Mouse (Mus musculus) NIH3T3 (cell line): Measurements from ENCODE around the gene Crnkl1.

Experiments
- DNase-seq: peaks from one replicate; pipeline ENCODE4 v3.0.0-alpha.2; 2012; ENCODE audit warnings: low read depth

The Crnkl1 gene

DNA sequence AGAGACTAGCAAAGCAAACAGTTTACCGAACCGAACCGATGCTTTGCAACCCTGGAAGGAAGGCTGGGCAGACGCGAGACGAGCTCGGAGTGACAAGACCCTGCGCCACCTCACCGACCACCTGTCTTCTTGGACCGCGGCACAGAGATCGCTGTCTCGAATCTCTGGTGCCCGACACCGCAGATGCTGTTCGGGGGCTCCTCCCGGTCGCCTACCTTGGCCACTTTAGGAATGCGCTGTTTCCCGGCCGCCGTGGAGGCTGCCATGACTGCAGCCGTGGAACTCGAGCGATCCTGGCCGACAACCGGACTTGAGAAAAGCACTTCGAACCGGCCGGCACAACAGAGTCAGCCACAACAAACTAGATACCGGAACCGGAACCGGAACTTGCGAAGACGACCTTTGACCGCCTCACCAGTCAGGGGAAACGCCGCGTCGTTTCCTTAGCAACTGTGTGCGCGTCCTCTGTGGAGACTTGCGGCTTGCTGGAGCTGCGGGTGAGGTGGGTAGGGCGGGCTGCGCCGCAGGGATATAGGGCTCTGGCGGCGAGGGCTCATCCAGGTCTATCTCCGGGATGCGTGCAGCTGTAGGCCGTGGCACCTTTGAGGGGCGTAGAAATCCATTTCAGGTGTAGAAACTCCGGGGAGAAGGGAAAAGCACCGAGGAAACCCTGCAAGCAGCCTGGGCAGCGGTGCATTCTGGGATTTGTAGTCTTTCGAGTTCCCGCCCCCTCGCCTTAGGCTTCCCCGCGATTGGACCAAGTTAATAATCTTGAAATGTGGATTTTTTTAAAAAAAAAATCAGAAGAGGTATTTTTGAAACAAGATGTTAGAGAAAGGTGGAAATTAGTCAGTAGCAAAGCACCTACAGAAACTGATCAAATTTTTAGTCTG is at the start of gene Crnkl1, which contains the start of gene Cfap61:
Gene Crnkl1, minus strand, starts transcription at position 676 of the 893 bp plus-strand sequence.
Gene Cfap61, plus strand, starts transcription at position 446 of the 893 bp plus-strand sequence.
- peak; percentile 97 for DNase-seq

GRCm38 (mm10) chr2:145982317-145983045 is 47.7 kb upstream of the Crnkl1 start:
- DNase-seq, result no peak

- no peak for DNase-seq
These were observed 46.9 kb upstream of the Crnkl1 start for GRCm38 (mm10) chr2:145981699-145982112.

DNA sequence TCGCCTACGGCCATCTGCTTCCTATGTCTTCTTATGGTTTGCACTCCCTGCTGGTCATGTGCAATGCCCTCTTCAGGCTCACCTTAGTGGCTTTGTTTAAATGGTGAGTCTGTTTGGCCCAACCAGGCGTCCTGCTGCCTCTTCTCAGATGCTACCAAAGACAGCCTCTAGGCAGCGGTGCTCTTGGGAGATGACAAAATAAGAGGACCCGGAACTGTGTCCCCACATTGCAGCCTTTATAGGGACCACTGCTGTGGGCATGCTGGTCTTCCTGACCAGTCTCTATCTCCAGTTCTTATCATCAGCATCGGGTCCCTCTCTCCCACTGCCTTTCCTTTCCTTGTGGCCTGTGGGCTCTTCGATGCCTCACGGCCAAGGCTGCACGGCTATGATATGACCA is 46.1 kb upstream of the Crnkl1 start:
- no peak for DNase-seq

- no peak for DNase-seq
These were observed 44.8 kb upstream of the Crnkl1 start for GRCm38 (mm10) chr2:145979616-145980015.

DNA sequence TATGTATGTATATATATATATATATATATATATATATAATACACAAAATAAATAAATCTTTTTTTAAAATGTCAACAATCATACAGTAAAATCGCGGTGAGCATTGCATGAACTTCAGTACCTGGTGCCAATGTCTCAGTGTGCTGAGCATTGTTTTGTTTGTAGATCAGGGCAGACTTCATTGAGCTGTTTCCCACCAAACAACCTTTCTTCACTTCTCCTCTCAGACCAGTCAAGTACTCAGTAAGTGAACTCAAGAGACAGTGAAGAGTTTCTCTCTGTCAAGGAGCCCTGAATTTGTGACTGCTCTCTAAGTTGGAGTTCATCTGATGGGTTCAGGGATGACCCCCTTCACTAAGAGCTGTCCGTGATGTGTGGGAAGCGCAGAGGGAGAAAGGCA is 37.8 kb upstream of the Crnkl1 start:
- no peak for DNase-seq

GRCm38 (mm10) chr2:145971237-145972010 is 36.6 kb upstream of the Crnkl1 start:
- no peak for DNase-seq

GRCm38 (mm10) chr2:145970751-145971150 is 35.9 kb upstream of the Crnkl1 start:
- DNase-seq, result no peak

DNA sequence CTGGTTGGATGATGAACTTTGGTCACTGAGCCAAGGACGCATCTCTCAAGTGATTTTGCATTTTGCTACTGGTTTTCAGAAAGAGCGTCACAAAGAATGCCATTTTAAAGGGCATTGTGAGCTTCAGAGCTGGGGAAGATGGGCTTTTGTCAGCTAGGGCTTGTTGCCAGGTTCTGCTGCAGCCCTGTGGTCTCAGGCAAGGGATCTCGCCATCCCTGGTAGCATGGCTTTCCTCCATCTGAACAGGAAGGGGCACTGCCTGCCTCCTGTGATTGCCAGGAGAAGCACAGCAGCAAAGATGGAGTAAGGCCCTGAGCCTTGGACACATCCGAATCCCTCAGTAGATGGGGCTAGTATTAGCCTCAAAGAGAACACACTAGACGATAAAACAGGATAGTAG is 27.0 kb upstream of the Crnkl1 start:
- no peak for DNase-seq

DNA sequence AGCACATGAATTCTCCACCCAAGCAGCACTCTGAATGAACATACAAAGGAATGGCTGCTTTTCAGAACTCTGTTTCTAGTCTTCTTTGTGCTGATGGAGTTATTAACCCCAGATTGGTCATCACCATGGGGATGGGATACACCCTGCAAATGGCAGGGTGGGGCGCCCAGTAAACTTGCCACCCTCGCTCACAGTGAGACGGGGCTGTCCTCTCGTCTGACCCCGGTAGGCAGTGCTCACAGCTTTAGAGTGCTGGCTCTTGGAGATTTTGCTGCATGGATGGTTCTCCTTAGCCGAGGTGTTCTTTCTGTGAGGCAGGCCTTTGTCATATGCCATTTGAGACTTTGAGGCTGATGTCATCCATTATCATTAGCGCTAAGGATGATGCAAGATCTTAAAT is 23.7 kb upstream of the Crnkl1 start:
- DNase-seq, result no peak

GRCm38 (mm10) chr2:145958097-145958496 is 23.3 kb upstream of the Crnkl1 start:
- no peak for DNase-seq

GRCm38 (mm10) chr2:145957450-145957849 is 22.6 kb upstream of the Crnkl1 start:
- peak; percentile 64 for DNase-seq

- no peak for DNase-seq
These were observed 21.5 kb upstream of the Crnkl1 start for GRCm38 (mm10) chr2:145956318-145956717.

DNA sequence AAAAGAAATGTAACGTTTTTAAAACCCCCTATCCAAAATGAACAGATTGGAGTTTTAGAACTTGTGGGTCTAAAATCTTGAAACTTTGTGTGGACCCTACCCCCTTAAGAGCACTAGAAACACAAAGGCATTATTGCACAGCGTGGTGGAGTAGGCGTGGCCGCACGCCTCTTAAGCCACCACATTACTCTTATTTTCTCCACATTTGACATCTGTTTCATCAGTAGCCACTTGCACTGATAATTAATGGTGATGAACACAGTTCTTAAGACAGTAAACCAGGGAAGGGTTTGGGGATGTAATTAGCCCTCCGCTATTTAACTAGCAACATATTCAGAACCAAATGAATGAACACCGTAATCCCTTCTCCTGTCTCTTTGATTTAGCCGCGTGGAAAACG is 21.0 kb upstream of the Crnkl1 start:
- no peak for DNase-seq

DNA sequence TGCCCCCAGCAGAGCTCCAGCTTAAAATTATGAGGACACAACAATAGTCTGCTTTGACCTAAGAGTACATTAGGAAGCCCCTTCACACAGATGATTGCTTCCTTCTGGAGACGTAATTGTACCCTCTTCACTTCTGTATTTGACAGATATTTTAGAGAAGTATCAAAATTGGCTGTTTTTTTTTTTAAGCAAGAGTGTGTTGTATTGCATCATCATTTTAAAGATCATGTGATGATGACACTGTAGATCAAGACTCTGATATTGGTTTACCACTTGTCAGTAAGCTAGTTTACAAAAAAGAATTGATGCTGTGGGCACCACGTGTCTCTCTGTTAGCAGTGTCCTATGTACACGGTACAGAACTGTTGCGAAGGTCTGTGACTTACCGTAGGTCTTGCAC is 17.9 kb upstream of the Crnkl1 start:
- no peak for DNase-seq

DNA sequence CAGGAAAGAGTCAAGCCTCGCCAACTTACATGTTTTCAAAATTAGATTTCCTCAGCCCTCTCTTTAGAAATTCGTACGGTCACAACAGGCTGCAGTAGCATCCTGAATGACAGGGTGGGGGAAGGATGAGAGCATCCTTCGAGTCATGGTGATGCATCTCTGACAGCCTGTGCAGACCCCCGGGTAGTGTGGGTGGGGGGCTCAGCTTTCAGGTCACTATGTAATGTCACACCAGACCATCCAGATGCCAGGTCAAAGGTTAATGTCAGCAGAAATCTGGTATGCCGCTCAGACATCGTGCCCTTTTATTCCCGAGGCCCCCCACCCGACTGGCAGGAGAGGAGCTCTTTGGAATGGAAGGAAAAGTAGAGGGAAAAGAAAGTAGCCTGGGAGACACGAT is 15.4 kb upstream of the Crnkl1 start:
- no peak for DNase-seq

DNA sequence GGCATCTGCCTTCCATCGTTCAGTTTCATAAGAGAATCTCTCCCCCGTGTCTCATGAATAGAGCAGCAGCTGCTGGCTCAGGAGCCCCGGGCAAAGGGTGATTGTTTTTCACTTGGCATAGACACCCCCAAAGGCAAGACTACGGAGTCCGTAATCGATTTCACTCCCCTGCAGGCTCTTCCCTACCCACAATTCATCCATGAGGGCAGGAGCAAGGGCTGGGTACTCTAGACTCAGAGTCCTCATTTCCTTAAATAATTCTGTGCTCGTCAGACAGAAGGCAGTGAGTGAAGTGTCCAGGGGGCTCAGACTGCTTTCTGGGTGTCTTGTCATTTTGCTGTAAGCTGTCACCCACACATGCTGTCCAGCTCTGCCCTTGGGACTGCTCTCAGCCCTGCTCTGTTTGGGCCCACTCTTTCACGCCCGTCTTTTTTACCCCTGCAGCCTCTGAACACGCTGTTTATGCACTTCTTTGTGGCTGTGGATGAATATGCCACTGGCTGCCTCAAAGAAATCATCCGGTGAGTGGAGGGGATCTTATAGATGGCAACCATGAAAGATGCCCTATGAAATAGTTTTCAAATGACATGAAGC is 14.8 kb upstream of the Crnkl1 start:
- DNase-seq, result no peak

- DNase-seq, result peak; percentile 60
These were observed 13.7 kb upstream of the Crnkl1 start for GRCm38 (mm10) chr2:145948402-145948954.

GRCm38 (mm10) chr2:145944286-145944685 is 9.5 kb upstream of the Crnkl1 start:
- no peak for DNase-seq

GRCm38 (mm10) chr2:145941403-145941802 is 6.6 kb upstream of the Crnkl1 start:
- no peak for DNase-seq

DNA sequence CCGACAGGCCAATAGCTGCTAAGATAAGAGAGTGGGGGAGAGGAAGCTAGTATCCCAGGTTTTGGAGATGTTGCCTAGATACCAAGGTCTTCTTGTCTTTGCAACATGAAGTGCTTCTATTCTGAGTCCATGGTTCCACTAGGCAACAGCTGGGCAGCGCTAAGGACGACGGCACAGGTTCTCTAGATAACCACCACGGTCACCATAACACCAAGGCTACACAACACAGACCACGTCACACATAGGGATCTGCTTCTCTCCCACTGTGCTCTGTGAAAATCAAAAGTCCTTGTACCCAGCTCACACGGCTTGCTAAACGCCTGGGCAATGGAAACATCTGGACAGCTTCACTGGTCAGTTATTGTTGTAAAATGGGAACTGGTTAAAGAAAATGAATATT is 2.2 kb upstream of the Crnkl1 start:
- DNase-seq, result no peak
